Mouse (Mus musculus): ENCODE results near the gene Sorl1.
A peak's percentile ranks its signal among the peaks of the same experiment; 100 is the strongest.

The Sorl1 gene

GRCm38 (mm10) chr9:41950109-41950990 lies 173.7 kb downstream of the Sorl1 start:
- peak; percentile 91 for DNase-seq

DNA sequence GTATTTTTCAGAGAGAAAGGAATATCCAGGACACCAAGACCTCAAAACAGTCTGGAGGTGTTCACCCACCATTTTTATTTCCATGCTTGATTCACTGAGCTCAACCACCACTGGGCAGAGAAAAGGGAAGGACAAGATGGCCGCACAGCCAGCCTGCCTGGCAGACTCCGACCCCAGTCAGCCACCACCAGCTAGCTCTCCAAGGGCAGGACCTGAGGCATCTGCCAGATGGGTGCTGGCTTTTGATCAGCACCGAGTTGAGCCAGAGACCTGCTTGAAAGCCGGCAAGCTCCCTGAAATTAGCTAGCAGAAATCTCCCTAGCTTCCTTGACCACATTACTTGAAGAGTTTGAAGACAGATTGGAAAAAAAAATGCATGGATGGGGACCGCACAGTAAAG lies 174.6 kb downstream of the Sorl1 start:
- DNase-seq = no peak

DNA sequence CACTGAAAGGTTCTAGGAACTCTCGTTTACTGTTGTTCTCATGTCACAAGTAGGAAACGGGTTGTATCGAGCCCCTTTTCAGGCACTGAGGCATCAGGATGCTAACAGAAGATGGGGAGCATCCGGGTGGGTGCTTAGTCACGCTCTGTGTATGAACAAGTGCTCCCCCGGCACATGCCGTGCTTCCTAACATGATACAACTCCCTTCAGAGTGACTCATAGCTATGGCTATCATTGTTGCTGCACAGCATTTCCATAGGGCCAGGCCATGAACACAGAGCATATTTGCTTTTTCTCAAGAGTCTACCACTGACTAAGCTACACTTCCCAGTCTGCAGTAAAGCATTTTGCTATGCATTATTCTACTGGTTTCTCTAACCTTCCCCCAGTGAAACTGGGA lies 179.1 kb downstream of the Sorl1 start:
- DNase-seq = no peak

DNA sequence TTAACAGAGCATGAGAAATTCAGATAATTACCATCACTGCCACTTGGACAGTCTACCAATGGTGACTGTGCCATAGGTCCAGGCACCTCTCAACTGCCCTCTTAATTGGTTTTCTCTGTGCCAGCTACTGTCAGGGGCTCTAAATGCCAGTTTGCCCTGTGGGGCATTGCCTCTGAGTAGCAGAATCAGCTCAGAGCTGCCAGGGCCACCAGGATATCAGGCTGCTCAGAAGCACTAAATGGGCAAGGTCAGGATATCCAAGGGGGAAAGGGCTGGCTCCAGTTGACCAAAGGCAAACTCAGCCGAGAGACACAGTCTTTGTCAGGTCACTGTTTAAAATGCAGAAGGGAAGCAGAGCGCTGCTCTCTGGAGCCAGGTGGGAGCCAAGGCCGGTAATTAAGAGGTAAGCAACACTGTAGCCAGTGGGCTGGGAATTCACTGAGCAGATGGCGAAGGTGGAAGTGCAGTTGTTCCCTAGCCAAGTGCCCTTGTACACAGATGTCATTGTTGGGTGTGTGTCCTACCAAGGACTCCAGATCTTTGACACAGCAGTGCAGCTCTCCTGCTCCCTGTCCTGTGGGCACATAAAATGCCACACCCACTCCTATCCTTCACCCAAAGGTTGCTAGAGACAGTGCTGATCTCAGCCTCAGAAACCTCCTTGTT lies 181.0 kb downstream of the Sorl1 start:
- no peak for DNase-seq

GRCm38 (mm10) chr9:41940311-41940853 lies 183.7 kb downstream of the Sorl1 start:
- no peak for DNase-seq

- DNase-seq = no peak
These were observed 185.6 kb downstream of the Sorl1 start for GRCm38 (mm10) chr9:41938449-41938848.

- peak; percentile 30 for DNase-seq
These were observed 186.1 kb downstream of the Sorl1 start for GRCm38 (mm10) chr9:41937967-41938348.

- DNase-seq = no peak
These were observed 186.6 kb downstream of the Sorl1 start for GRCm38 (mm10) chr9:41937341-41937966.

- no peak for DNase-seq
These were observed 187.5 kb downstream of the Sorl1 start for GRCm38 (mm10) chr9:41936598-41936997.

DNA sequence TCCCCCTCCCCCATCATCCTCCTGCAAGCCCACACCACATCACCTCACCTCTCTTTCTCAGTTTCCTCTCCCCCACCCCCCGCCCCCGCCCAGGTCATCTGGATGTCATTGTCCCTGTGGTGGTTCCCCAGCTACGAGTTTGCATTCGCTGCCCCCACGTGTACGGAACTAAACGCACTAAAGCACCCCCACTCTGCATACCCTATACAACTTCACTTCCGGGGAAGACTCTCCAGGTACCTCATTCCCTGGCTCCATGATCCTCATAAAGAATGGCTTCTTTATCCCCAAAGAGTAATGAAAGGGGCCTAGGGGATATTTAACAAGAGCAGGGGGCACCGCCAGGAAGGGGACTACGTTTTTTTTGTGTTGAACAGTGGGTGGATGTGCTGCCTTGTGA lies 188.1 kb downstream of the Sorl1 start:
- no peak for DNase-seq

GRCm38 (mm10) chr9:41935373-41935971 lies 188.6 kb downstream of the Sorl1 start:
- no peak for DNase-seq

DNA sequence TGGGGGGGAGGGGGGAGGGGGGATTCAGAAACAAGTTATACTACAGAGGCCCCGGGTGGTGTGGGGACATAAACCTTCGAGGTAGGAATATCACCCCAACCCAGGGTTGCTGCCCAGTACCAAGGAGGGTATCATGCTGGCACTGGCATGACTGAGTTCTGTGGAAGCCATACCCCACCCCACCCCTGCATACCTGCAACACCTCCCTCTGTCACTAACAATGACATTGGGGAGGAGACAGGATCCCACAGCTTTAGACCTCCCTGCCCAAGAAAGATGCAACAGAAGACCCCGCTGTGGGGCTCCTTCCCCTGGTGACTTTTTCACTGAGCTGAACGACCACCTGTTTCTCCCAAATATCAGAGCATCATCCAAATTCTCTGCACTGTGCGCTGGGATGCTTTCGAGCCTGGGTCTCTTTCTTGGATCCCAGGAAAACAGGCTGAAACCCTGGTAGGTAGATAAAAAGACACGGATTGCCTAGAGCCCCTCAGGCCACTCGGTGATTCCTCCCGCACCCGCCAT lies 189.2 kb downstream of the Sorl1 start:
- no peak for DNase-seq

- no peak for DNase-seq
These were observed 194.1 kb downstream of the Sorl1 start for GRCm38 (mm10) chr9:41929986-41930385.

GRCm38 (mm10) chr9:41925721-41926120 lies 198.4 kb downstream of the Sorl1 start:
- no peak for DNase-seq

DNA sequence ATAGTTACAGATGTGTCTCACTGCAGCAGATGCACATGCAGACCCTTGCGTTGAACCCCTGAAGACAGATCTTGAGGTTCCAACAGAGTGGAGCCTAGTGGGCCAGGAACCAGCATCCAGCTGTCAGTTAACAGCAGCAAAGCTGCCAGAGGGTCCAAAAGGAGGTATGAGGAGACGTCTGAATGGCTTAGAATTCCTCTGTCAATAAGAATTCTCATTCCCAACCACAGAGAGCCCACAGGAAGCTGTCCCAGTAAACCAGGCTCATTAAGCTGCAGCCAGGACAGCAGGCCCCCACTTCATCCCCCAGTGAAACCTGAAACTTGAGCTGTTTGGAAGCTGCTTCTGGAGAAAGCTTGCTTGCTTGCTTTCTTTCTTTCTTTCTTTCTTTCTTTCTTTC lies 200.0 kb downstream of the Sorl1 start:
- no peak for DNase-seq

- no peak for DNase-seq
These were observed 201.7 kb downstream of the Sorl1 start for GRCm38 (mm10) chr9:41922416-41922815.

DNA sequence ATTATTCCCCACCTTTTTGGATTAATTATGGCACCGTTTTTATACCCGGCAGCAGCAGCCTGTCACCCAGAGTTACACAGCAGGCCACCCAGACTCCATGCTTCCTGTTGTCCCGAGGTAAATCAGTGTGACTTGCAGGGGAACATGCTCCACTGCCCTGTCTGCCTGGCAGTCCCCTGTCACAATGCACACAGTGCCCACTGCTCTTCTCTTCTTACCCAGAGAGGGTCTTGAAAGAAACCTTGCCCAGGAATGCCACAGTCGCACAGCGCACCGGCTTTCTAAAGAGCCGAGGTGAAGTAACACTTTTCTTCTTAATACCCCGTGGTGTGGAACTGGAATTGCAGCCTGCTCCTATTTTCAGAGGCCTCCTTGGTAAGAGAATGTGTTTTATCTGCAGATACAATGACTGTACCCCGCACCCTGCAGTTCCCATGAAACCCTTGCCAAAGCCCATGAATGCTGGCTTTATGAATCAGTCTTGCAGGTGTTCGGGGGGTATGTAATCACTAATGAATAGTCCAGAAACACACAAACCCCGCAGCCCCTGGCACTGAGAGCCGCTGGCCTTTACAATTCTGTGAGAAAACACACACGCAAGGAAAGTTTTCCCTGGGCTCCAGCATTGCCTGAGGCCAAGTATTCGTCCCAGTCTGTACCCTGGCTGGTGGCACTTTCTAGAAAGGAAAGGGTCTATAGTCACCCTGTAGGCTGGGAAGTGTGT lies 205.3 kb downstream of the Sorl1 start:
- DNase-seq = no peak

- no peak for DNase-seq
These were observed 205.9 kb downstream of the Sorl1 start for GRCm38 (mm10) chr9:41918155-41918554.

GRCm38 (mm10) chr9:41915571-41915970 lies 208.5 kb downstream of the Sorl1 start:
- DNase-seq = no peak

All from lung, postnatal 14 days (tissue).